Mouse (Mus musculus) lung, adult 10 weeks (tissue): ENCODE measurements around the gene Tsga10. TPM values are rescaled to one million over a fixed set of nuclear protein-coding genes. Genes with fewer than 3 reads are reported as not detected.

ENCODE experiments used
- polyA plus RNA-seq: library from polyadenylated mRNA; stranded (reverse); fragments of 350-450 nt; fragmentation: Illumina TruSeq; extraction: RNeasy Lipid Tissue Mini Kit (QIAGEN cat#74804); gene quantifications from one replicate; pipeline ENCODE4 v1.2.3, GENCODE M21; 2014; ENCODE audit warnings: low read depth, low replicate concordance; ENCODE audit not compliant: insufficient read depth

Gene Tsga10
- polyA plus RNA-seq: 4.6 TPM

DNA sequence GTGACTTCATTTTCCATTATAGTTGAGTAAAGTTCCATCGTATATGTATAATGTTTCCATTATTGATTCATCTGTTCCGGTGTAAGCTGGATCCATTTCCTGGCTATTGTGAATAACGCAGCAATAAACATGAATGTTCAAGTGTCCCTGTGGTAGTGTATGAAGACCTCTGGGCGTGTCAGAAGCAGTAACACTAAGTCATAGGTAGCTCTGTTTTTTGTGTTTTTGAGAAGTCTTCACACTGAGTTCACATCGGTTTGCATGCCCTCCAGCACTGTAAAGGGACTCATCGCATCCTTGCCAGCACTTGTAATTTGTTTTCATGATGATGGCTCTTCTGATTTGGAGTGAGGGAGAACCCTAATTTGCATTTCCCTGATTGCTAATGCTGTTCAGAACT lies at the start of gene Tsga10:
TSS of gene Tsga10 (minus strand) at position 144 of the 400 bp plus-strand sequence.

GRCm38 (mm10) chr1:37890025-37890652 lies 23.9 kb upstream of the Tsga10 start, which contains the start of the genes Mitd1 and Mrpl30:
Mitd1 (minus strand) TSS chr1:37890411.
Mrpl30 (plus strand) TSS chr1:37890477.

GRCm38 (mm10) chr1:37871704-37872103 lies 5.5 kb upstream of the Tsga10 start, which contains the start of gene Lipt1:
Lipt1 (plus strand) TSS chr1:37871738.

GRCm38 (mm10) chr1:37719761-37720640 lies 146.2 kb downstream of the Tsga10 start, which contains the start of gene 2010300C02Rik:
2010300C02Rik (minus strand) TSS chr1:37720085.

Other genes with a start within 250 kb of the Tsga10 start
- gene 2010300C02Rik, start 146.3 kb downstream of the Tsga10 start, polyA plus RNA-seq: 8.2 TPM
- gene Lipt1, start 5.3 kb upstream of the Tsga10 start, polyA plus RNA-seq: 2.1 TPM
- gene Mitd1, start 24.0 kb upstream of the Tsga10 start, polyA plus RNA-seq: 17.6 TPM
- gene Mrpl30, start 24.0 kb upstream of the Tsga10 start, polyA plus RNA-seq: 118 TPM
- not detected for gene Lyg2, start 50.1 kb upstream of the Tsga10 start, polyA plus RNA-seq
- not detected for gene Lyg1, start 91.3 kb upstream of the Tsga10 start, polyA plus RNA-seq
- 45.9 TPM for gene Txndc9, start 131.5 kb upstream of the Tsga10 start, polyA plus RNA-seq
- 20.9 TPM for gene Eif5b, start 131.6 kb upstream of the Tsga10 start, polyA plus RNA-seq